Mouse (Mus musculus): ENCODE measurements around the gene Maml2. TPM values are rescaled to one million over a fixed set of nuclear protein-coding genes. Genes with fewer than 3 reads are reported as not detected.

Maml2 gene
- polyA plus RNA-seq, 1 experiment from 2014 or later, result 15.1 TPM

- DNase-seq (ENCODE audit: low spot score), result peak; percentile 44
- Histone ChIP-seq H3K27ac (ENCODE audit: low read length) (peak overlapping the region; percentile 79), H3K4me1 (ENCODE audit: insufficient read depth, low read depth, low read length) (peaks cover 47% of the 10 kb centered on the region), H3K4me2 (replicated peaks; ENCODE audit: low read depth, low read length) (peak overlapping the region; percentile 75), H3K27me3 (replicated peaks; ENCODE audit: insufficient read depth, low read length) (no peaks in the 10 kb centered on the region), H3K36me3 (ENCODE audit: insufficient read depth, low read length) (no peaks in the 10 kb centered on the region), H3K9ac (replicated peaks; ENCODE audit: low read depth) (peak overlapping the region; percentile 39), H3K4me3 (ENCODE audit: low read depth, low read length) (peak overlapping the region; percentile 65), H3K9me3 (ENCODE audit: low read length) (no peaks in the 10 kb centered on the region)
- no peak for TF ChIP-seq CTCF (IDR thresholded peaks at IDR 0.05)
- TF ChIP-seq EP300 (IDR thresholded peaks at IDR 0.05), result no peak
- WGBS, result 28% methylated on average over 3 of the region's 3 CpGs
- no peak for ATAC-seq
Measured at GRCm38 (mm10) chr9:13300041-13300441, 2.3 kb downstream of the Maml2 start.

GRCm38 (mm10) chr9:13300891-13301782, 3.4 kb downstream of the Maml2 start:
- WGBS, result 76% methylated on average over 9 of the region's 9 CpGs
- ATAC-seq (no peak), DNase-seq (ENCODE audit: low spot score) (peak; percentile 46)
- no peak for TF ChIP-seq EP300 (IDR thresholded peaks at IDR 0.05)
- no peak for TF ChIP-seq CTCF (IDR thresholded peaks at IDR 0.05)
- Histone ChIP-seq H3K4me1 (ENCODE audit: insufficient read depth, low read depth, low read length) (peaks cover 47% of the 10 kb centered on the region), H3K9ac (replicated peaks; ENCODE audit: low read depth) (0 out of 2 replicates have a peak overlapping the region, but pooled peaks have one; percentile 39), H3K36me3 (ENCODE audit: insufficient read depth, low read length) (no peaks in the 10 kb centered on the region), H3K4me3 (ENCODE audit: low read depth, low read length) (peak overlapping the region; percentile 65; the same call in 1 of the 2 replicates), H3K27ac (ENCODE audit: low read length) (peak overlapping the region; percentile 9; the same call in 1 of the 2 replicates), H3K27me3 (replicated peaks; ENCODE audit: insufficient read depth, low read length) (no peaks in the 10 kb centered on the region), H3K4me2 (replicated peaks; ENCODE audit: low read depth, low read length) (peak overlapping the region; percentile 75), H3K9me3 (ENCODE audit: low read length) (no peaks in the 10 kb centered on the region)

GRCm38 (mm10) chr9:13302183-13302825, 4.5 kb downstream of the Maml2 start:
- DNase-seq (ENCODE audit: low spot score) (no peak), ATAC-seq (no peak)
- no peaks in the 10 kb centered on the region for H3K27me3 ChIP-seq (replicated peaks; ENCODE audit: insufficient read depth, low read length)
- TF ChIP-seq EP300 (IDR thresholded peaks at IDR 0.05) (no peak), CTCF (IDR thresholded peaks at IDR 0.05) (no peak)
- H3K4me3 ChIP-seq (ENCODE audit: low read depth, low read length), result no peak overlapping the region
- no peak overlapping the region for H3K9ac ChIP-seq (replicated peaks; ENCODE audit: low read depth)
- peaks cover 47% of the 10 kb centered on the region for H3K4me1 ChIP-seq (ENCODE audit: insufficient read depth, low read depth, low read length)
- peak overlapping the region; percentile 75; the same call in 1 of the 2 replicates for H3K4me2 ChIP-seq (replicated peaks; ENCODE audit: low read depth, low read length)
- no peaks in the 10 kb centered on the region for H3K36me3 ChIP-seq (ENCODE audit: insufficient read depth, low read length)
- H3K9me3 ChIP-seq (ENCODE audit: low read length), result no peaks in the 10 kb centered on the region
- 36% methylated on average over 6 of the region's 6 CpGs for WGBS
- no peak overlapping the region for H3K27ac ChIP-seq (ENCODE audit: low read length)

DNA sequence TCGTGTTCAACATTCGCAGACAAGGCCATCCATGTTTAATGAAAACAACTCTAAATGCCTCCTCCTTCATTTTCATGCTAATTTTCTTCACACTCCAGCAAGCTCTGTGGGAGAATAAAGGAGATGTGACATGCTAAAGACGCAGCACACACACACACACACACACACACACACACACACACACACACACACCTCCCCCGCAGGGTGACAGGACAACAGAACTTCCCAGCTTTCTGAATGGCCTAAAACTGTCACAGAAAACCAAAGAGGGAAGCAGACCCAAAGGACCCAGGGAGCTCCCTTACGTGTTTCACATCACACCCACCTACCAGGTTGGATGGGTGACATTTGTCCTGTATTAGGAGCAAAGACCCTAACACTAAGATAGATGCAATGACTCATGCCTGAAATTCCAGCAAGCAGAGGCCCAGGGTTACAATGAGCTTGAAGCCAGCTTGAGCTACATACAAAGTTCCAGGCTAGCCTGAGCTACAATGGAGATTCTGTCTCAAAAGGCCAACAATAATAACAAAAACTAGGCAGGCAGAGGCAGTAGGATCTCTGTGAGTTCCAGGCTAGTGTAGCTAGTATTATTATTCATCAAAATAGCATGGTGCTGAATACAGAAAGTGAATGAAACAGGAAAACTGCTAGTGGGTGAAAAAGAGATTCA, 5.5 kb downstream of the Maml2 start:
- Histone ChIP-seq H3K27ac (ENCODE audit: low read length) (no peak overlapping the region), H3K27me3 (replicated peaks; ENCODE audit: insufficient read depth, low read length) (no peaks in the 10 kb centered on the region), H3K4me3 (ENCODE audit: low read depth, low read length) (no peak overlapping the region), H3K4me2 (replicated peaks; ENCODE audit: low read depth, low read length) (no peak overlapping the region), H3K9ac (replicated peaks; ENCODE audit: low read depth) (no peak overlapping the region), H3K9me3 (ENCODE audit: low read length) (no peaks in the 10 kb centered on the region), H3K4me1 (ENCODE audit: insufficient read depth, low read depth, low read length) (peaks cover 47% of the 10 kb centered on the region), H3K36me3 (ENCODE audit: insufficient read depth, low read length) (no peaks in the 10 kb centered on the region)
- DNase-seq (ENCODE audit: low spot score), result no peak
- TF ChIP-seq EP300 (IDR thresholded peaks at IDR 0.05) (no peak), CTCF (IDR thresholded peaks at IDR 0.05) (no peak)
- ATAC-seq, result no peak
- WGBS, result 87% methylated on average over 5 of the region's 5 CpGs

DNA sequence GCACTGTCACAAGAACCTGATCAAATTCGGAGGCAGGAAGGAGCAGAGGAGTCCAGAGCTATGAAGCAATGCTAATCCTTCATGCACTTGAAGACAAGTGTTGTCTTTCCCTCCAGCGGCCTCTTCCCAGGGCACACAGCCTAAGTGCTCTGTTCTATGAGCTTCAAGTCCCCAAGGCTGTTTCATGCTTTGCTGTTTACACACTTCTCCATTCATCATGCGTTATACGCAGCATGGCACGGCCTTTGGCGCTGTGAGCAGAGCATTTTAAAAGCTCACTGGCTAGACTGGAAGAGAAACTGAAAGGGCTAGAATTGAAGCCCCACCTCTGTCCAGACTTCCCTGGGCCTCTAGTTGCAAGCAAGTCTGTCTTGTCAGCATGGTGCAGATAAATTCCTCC, 6.2 kb downstream of the Maml2 start:
- H3K27me3 ChIP-seq (replicated peaks; ENCODE audit: insufficient read depth, low read length), result no peaks in the 10 kb centered on the region
- TF ChIP-seq EP300 (IDR thresholded peaks at IDR 0.05) (no peak; the same call in none of the 2 replicates), CTCF (IDR thresholded peaks at IDR 0.05) (no peak; the same call in 1 of the 2 replicates)
- peak; percentile 77 for ATAC-seq
- 5% methylated on average over 6 of the region's 6 CpGs for WGBS
- 0 out of 2 replicates have a peak overlapping the region, but pooled peaks have one; percentile 26 for H3K27ac ChIP-seq (ENCODE audit: low read length)
- H3K4me1 ChIP-seq (ENCODE audit: insufficient read depth, low read depth, low read length), result peaks cover 42% of the 10 kb centered on the region
- no peak overlapping the region for H3K4me3 ChIP-seq (ENCODE audit: low read depth, low read length)
- no peak overlapping the region for H3K9ac ChIP-seq (replicated peaks; ENCODE audit: low read depth)
- H3K9me3 ChIP-seq (ENCODE audit: low read length), result no peaks in the 10 kb centered on the region
- H3K4me2 ChIP-seq (replicated peaks; ENCODE audit: low read depth, low read length), result peak overlapping the region; percentile 32
- DNase-seq (ENCODE audit: low spot score), result peak; percentile 73
- H3K36me3 ChIP-seq (ENCODE audit: insufficient read depth, low read length), result no peaks in the 10 kb centered on the region

DNA sequence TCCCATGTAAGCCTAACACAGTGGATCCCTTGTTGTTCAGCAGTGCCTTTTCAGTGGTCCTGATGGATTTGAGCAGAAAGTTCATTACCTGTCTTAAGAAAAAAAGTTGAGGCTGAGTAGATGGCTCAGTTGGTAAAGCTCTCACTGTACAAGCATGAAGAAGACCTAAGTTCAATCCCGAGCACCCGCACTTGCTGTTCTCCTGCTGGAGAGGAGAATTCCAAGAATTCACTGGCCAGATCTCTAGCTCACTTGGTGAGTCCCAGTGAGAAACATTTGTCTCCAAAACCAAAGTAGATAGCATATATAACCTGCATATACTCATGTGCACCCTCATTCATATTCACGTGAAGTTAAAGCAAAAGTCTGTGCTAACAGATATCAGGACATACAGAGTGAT, 8.7 kb downstream of the Maml2 start:
- no peak for TF ChIP-seq EP300 (IDR thresholded peaks at IDR 0.05)
- no peak for TF ChIP-seq CTCF (IDR thresholded peaks at IDR 0.05)
- H3K4me1 ChIP-seq (ENCODE audit: insufficient read depth, low read depth, low read length), result peaks cover 18% of the 10 kb centered on the region; the same call in 1 of the 2 replicates
- WGBS, result 84% methylated on average over 3 of the region's 3 CpGs

More for the DNA sequence above, 8.7 kb downstream of the Maml2 start:
- Histone ChIP-seq H3K4me2 (replicated peaks; ENCODE audit: low read depth, low read length) (no peak overlapping the region), H3K36me3 (ENCODE audit: insufficient read depth, low read length) (no peaks in the 10 kb centered on the region), H3K4me3 (ENCODE audit: low read depth, low read length) (no peak overlapping the region), H3K9ac (replicated peaks; ENCODE audit: low read depth) (no peak overlapping the region), H3K9me3 (ENCODE audit: low read length) (no peaks in the 10 kb centered on the region), H3K27me3 (replicated peaks; ENCODE audit: insufficient read depth, low read length) (no peaks in the 10 kb centered on the region), H3K27ac (ENCODE audit: low read length) (no peak overlapping the region)
- no peak for ATAC-seq
- no peak for DNase-seq (ENCODE audit: low spot score)

All from lung, postnatal 0 days (tissue).